Mouse (Mus musculus) retina, postnatal 7 days (tissue): ENCODE results near the gene Gm49395.

Experiments used
- DNase-seq: peaks from one replicate; pipeline ENCODE4 v3.0.0-alpha.2; 2012; ENCODE audit warnings: low read depth, low spot score

Gm49395 gene

GRCm38 (mm10) chr13:115101355-115102191 lies at the start of gene Gm49395, which contains the start of gene Itga1:
Gene Gm49395 (minus strand): TSS chr13:115101921.
Gene Itga1 (minus strand): TSS chr13:115101964.
- DNase-seq = no peak

GRCm38 (mm10) chr13:115150602-115151001 lies 48.9 kb upstream of the Gm49395 start:
- DNase-seq = no peak

GRCm38 (mm10) chr13:115149849-115150248 lies 48.1 kb upstream of the Gm49395 start:
- no peak for DNase-seq

GRCm38 (mm10) chr13:115143575-115143974 lies 41.9 kb upstream of the Gm49395 start:
- no peak for DNase-seq

- DNase-seq = no peak
Measured at GRCm38 (mm10) chr13:115142066-115142465, 40.3 kb upstream of the Gm49395 start.

GRCm38 (mm10) chr13:115138513-115138912 lies 36.8 kb upstream of the Gm49395 start:
- no peak for DNase-seq

GRCm38 (mm10) chr13:115136761-115137160 lies 35.0 kb upstream of the Gm49395 start:
- DNase-seq = no peak

GRCm38 (mm10) chr13:115132435-115132834 lies 30.7 kb upstream of the Gm49395 start:
- DNase-seq = no peak

- no peak for DNase-seq
Measured at GRCm38 (mm10) chr13:115131381-115131780, 29.7 kb upstream of the Gm49395 start.

- no peak for DNase-seq
Measured at GRCm38 (mm10) chr13:115130035-115130434, 28.3 kb upstream of the Gm49395 start.

GRCm38 (mm10) chr13:115127826-115128225 lies 26.1 kb upstream of the Gm49395 start:
- no peak for DNase-seq

- DNase-seq = no peak
Measured at GRCm38 (mm10) chr13:115126534-115126933, 24.8 kb upstream of the Gm49395 start.

- DNase-seq = no peak
Measured at GRCm38 (mm10) chr13:115125130-115125529, 23.4 kb upstream of the Gm49395 start.

- no peak for DNase-seq
Measured at GRCm38 (mm10) chr13:115124521-115124920, 22.8 kb upstream of the Gm49395 start.

GRCm38 (mm10) chr13:115118756-115119155 lies 17.0 kb upstream of the Gm49395 start:
- DNase-seq = no peak

- no peak for DNase-seq
Measured at GRCm38 (mm10) chr13:115118195-115118594, 16.5 kb upstream of the Gm49395 start.

- DNase-seq = no peak
Measured at GRCm38 (mm10) chr13:115116930-115117621, 15.4 kb upstream of the Gm49395 start.

GRCm38 (mm10) chr13:115109628-115110027 lies 7.9 kb upstream of the Gm49395 start:
- no peak for DNase-seq

GRCm38 (mm10) chr13:115107436-115107835 lies 5.7 kb upstream of the Gm49395 start:
- no peak for DNase-seq

- no peak for DNase-seq
Measured at GRCm38 (mm10) chr13:115106183-115106582, 4.5 kb upstream of the Gm49395 start.

- no peak for DNase-seq
Measured at GRCm38 (mm10) chr13:115102754-115103153, 1.0 kb upstream of the Gm49395 start.

- no peak for DNase-seq
Measured at GRCm38 (mm10) chr13:115100381-115101177, 1.1 kb downstream of the Gm49395 start.
